Mouse (Mus musculus): ENCODE results near the gene Abcd1. TPM values are rescaled to one million over a fixed set of nuclear protein-coding genes. Genes with fewer than 3 reads are reported as not detected.

The Abcd1 gene
- total RNA-seq (2023), result 32.7 TPM

GRCm38 (mm10) chrX:73716109-73716661, at the start of gene Abcd1, which contains the start of gene Bcap31:
Gene Abcd1 (plus strand): TSS chrX:73716597.
Gene Bcap31 (minus strand): TSS chrX:73716175.

GRCm38 (mm10) chrX:73672879-73673618, 43.3 kb upstream of the Abcd1 start, which contains the start of gene Slc6a8:
Gene Slc6a8 (plus strand): TSS chrX:73673150.

GRCm38 (mm10) chrX:73756334-73757140, 40.1 kb downstream of the Abcd1 start, which contains the start of gene Plxnb3:
Gene Plxnb3 (plus strand): TSS chrX:73757090.

GRCm38 (mm10) chrX:73774168-73774760, 57.9 kb downstream of the Abcd1 start, which contains the start of gene Srpk3:
Gene Srpk3 (plus strand): TSS chrX:73774405.

GRCm38 (mm10) chrX:73786364-73787224, 70.2 kb downstream of the Abcd1 start, which contains the start of the genes Idh3g and Ssr4:
Gene Idh3g (minus strand): TSS chrX:73786897.
Gene Ssr4 (plus strand): TSS chrX:73787028.

Other genes starting within 250 kb of the Abcd1 start
- gene Bgn, start 233.0 kb upstream of the Abcd1 start, total RNA-seq (2023), result 0.43 TPM
- gene Atp2b3, start 213.5 kb upstream of the Abcd1 start, total RNA-seq (2023), result not detected
- gene Dusp9, start 77.2 kb upstream of the Abcd1 start, total RNA-seq (2023), result 0.31 TPM
- gene Pnck, start 56.5 kb upstream of the Abcd1 start, total RNA-seq (2023), result 2.1 TPM
- 0.58 TPM for gene Slc6a8, start 43.4 kb upstream of the Abcd1 start, total RNA-seq (2023)
- gene Bcap31, start 422 bp upstream of the Abcd1 start, total RNA-seq (2023), result 111 TPM
- not detected for gene Plxnb3, start 40.5 kb downstream of the Abcd1 start, total RNA-seq (2023)
- 9.7 TPM for gene Srpk3, start 57.8 kb downstream of the Abcd1 start, total RNA-seq (2023)
- 124 TPM for gene Idh3g, start 70.3 kb downstream of the Abcd1 start, total RNA-seq (2023)
- 116 TPM for gene Ssr4, start 70.4 kb downstream of the Abcd1 start, total RNA-seq (2023)
- 1.2 TPM for gene Pdzd4, start 108.4 kb downstream of the Abcd1 start, total RNA-seq (2023)
- not detected for gene Avpr2, start 175.5 kb downstream of the Abcd1 start, total RNA-seq (2023)
- gene L1cam, start 179.5 kb downstream of the Abcd1 start, total RNA-seq (2023), result 21.3 TPM
- 313 TPM for gene Arhgap4, start 205.3 kb downstream of the Abcd1 start, total RNA-seq (2023)
- 69.4 TPM for gene Naa10, start 205.3 kb downstream of the Abcd1 start, total RNA-seq (2023)
- 3.4 TPM for gene Renbp, start 214.3 kb downstream of the Abcd1 start, total RNA-seq (2023)
- gene Hcfc1, start 249.8 kb downstream of the Abcd1 start, total RNA-seq (2023), result 93.0 TPM